Mouse (Mus musculus) A20 (cell line): ENCODE results near the gene Wdfy1.

Experiments
- DNase-seq: peaks from one replicate; pipeline ENCODE4 v3.0.0-alpha.2; 2011; ENCODE audit warnings: low read depth, low spot score

Gene Wdfy1

DNA sequence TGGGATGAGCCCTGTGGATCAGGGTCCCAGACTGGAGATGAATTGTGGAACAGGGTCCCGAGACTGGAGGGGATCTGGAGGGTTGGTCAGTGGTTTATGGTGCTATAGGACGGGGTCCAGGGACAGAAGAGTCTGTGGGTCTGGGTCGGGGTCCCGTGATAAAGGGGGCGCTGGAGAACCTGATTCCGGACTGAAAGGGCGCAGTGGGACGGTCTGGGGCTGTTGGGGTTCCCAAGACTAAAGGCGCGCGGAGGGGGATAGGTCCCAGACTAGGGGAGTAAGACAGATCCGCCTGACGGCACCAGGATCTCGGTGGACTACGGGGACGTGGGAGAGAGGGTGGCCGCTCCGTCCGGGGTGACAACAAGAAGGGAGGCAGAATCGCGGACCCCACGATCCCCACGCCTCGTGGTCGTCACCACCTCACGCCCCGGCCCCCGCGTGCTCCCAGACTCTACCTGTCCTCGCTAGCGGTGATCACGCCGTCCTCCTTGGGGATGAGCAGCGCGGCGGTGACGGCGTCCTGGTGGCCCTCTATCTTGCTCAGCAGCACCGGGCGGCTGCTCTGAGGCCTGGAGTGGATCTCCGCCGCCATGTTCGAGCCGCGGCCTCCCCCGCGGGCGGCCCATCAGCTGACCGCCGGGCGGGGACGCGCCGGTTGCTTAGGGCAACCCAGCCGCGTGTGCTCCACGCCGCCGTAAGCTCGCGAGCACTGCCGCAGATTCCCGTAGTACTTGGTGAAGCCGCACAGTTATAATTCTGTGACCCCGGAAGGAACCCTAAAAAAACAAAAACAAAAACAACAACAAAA is 14.6 kb downstream of the Wdfy1 start:
- peak; percentile 90 for DNase-seq

DNA sequence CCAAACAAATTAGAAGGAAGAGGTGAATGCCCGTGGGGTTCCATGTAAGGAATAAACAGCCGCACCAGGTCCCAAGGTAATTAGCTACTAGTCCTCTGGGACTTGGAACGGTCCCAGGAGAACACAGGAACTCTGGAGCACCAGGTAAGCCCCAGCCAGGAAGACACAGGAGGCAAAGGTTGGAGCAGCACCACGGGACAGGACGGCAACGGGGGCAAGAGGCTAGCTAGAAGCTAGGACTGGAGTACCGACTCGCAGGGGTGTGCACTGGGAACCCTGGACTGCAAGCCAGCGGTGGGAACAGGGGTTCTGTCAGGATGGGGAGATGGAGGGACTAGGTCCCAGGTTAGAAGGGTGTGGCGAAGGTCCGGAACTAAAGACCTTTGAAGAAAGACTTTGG is 15.3 kb downstream of the Wdfy1 start:
- DNase-seq, result peak; percentile 22

DNA sequence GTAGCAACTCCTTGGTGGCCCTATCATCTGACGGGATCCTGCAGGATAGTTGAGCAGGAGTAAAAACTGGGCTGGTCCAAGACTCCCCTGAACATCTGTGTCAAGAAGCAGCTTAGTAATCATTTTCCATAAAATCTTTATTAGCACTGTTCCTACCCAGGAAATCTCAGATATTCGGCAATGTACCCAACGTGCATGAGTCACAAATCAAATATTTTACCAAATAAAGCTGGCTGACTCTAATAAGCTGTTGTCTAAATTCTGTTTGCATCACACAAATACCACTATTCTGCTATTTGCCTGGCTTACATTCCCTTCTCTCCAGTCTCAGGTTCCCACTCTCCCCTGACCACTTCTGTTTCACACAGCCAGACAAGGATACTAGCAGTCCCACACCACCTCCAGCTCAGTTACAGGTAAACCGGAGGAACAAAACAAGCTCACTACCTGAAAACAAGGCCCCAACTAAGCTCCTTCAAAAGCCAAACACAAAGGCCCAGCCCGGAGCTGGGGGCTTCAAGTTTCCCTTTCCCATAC is 16.4 kb downstream of the Wdfy1 start:
- DNase-seq, result no peak

DNA sequence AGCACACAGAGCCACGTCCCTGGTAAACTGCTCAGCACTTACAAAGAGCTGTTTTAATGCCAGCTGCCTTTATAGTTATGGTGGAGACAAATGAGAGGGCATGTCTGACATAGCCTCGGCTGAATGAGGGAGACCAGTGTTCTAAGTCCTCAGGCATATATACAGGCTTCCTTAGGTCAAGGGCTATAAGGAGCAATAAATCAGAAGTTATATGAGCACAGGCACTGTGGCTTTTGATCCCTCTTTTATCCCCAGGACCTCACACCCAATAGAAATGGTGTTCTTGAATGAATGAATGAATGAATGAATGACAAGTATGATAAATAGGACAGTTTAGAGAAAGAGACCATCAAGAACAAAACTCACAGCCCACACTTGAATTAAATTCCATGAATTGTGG is 16.9 kb downstream of the Wdfy1 start:
- DNase-seq, result no peak

DNA sequence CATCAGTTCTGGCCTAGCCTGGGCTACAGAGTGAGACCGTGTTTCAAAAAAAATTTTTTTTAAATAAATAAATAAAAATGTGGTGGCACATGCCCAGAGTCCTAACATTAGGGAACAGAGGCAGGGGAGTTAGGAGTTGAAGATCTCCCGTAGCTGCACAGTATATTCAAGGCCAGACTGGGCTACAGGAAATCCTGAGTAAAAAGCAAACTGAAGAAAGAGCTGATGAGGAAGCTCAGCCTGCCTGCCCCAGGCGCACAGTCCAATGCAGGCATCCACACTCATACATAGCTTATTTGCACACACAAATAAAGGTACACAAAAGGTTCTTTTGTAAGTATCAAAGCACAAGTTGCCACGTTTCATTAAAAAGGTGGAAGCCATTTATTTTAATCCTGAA is 18.3 kb downstream of the Wdfy1 start:
- DNase-seq, result peak; percentile 75

DNA sequence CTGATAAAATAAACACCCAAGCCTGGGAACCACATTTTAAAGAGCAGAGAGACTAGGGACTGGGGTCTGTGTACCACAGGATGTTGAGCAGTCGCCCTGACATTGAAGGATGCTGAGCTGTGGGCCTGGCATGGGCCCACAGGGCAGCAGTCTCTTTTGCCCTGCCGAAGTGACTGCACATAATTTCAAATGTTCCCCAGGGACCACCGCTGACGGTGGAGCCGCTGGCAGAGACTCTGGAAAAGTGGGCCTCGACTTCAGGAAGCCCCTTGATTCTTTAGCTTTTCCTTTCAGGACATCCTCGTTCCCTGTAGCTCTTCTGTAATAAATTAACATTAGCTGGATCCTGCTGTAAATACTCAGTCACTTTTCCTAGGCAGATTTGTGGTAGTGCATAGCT is 18.8 kb downstream of the Wdfy1 start:
- DNase-seq, result no peak

DNA sequence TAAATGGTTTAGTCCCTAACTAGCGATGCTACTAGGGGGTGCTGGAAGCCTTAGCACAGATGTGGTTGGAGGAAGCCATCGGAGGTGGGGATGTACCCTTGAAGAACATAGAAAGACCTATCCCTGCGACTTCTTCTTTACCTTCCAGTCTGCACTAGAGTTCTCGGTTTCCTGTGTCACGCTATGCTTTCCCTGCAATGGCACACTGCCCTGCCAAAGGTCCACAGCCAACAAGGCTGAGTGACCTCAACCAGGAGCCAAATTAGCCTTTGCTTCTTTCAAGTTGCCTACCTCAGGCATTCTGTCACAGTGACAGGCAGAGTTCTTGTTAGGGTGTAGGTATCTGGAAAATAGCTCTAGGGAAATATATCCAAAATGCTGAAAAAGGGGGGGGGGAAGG is 19.5 kb downstream of the Wdfy1 start:
- no peak for DNase-seq

DNA sequence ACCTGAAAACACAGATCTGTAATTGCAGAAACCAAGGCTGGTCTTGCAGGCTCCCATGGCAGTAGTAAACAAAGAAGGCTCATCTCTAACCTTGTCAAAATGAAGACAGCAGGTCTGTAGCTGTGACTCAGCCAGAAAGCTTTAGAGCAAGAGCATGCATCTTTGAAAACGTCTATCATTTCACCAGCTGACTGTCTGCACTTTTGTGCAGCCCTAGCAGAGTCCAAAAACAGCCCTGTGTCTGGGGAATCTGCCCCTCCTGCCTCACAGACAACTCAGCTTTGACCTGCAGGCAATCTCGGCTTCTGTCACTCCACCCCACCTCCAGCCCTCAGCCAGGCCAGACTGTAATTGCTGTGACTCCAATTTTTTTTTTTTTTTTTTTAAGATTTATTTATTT is 20.6 kb downstream of the Wdfy1 start:
- DNase-seq, result no peak

DNA sequence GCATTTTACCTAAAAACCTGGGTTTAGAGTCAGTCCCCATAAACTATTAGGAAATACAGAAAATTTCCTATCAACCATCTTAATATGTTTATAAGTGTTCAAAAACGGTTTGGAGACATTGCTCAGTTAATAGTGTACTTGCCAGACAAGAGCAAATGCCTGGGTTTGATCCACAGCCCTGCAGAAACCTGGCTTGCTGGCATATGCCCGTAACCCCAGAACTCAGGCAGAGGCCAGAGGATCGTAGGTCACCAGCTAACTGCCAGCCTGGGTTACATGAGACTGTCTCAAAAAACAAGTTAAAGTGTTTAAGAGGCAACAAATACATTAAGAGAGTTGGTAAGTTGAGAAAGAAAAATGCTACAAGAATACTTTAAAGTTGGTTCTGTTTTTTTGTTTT is 21.0 kb downstream of the Wdfy1 start:
- DNase-seq, result no peak

DNA sequence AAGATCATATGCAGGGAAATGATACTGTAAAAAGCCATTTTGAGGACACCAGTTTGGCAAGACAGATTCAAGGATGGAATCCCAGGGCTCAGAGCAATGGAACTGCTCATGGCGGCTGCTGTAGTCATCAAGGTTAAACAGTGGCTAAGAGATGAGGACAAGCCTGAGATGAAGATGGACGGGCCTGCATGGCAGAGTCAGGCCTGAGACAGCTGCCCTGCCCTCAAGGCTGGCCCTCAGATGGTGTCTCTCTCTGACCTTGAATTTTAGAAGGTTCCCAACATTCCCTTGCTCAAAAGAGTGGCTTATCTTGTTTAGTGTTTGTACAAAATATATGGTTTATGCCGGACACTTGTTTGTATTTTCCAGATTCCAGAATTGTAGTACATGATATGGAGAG is 22.5 kb downstream of the Wdfy1 start:
- no peak for DNase-seq

DNA sequence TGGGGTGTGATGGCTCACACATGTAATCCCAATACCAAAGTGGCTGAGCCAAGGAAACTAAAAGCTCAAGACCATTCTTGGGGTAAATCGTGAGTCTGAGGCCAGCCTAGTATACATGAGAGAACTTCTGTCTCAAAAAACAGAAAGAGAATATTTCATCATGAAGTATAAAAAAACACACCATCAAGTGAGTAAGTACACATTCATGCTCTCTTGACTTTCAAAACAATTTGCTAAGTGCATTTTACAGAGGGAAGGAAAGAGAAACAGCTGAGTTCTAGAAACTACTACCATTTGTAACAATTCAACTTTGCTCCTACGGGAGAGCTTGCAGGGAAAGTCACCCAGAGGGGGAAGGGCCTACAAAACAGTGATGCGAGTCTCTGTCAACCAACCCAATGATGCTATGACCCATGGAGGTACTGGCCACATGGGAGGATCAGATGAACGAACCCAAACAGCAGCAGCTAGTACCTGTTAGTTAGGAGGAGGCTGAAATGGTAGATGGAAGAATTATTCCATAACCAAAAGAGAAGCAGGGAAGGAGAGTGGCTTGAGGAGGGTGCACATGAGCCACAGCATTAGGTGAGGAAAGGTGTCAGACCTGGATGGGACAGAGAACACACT is 23.1 kb downstream of the Wdfy1 start:
- no peak for DNase-seq

DNA sequence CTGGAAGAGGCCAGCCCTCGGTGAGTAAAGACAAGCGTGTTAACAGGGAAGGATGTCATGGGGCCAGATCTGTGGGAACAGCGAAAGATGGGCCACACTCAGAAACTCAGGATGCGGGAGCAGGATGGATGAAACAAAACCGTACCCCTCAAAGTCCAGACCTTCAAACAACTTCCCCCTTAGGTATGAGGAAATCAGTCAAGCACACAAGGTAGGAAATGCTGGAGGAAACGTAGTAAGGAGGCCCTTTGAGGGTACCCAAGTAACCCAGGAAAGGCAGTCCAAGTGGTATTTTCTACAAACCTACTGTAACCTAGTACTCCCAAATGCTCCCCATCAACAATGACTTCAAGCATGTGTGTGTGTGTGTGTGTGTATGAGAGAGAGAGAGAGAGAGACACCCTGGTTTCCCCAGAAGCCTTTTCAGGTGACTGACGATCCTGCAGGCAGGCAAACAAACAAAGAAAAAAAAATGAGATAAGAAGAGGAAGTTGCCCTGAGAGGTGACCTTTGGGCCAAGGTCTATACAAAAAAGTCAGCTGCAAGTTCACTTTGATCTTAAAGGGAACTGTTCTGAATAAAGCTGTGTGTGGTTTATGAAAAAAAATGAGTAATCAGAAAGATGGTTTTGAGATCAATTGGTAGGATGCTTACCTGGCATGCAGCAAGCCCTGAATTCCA is 23.8 kb downstream of the Wdfy1 start:
- DNase-seq, result peak; percentile 74

DNA sequence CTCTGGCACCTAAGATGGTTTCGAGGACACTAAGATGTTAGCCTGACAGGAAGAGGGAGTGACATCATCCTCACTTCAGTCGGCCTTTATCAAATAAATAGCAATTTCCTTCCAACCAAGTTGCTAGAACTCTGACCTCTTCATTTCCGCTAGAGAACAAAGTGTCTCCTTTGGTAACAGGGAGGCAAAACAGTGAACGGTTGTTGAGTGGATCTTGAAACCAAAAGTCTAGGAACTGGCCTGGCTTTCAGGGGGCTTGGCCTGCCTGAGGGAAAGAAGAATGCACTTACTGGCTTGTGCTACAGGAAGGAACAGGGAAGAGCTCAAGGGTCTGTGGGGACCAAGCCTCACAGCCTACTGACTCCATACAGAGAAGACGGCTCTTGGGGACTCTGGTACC is 24.8 kb downstream of the Wdfy1 start:
- no peak for DNase-seq

DNA sequence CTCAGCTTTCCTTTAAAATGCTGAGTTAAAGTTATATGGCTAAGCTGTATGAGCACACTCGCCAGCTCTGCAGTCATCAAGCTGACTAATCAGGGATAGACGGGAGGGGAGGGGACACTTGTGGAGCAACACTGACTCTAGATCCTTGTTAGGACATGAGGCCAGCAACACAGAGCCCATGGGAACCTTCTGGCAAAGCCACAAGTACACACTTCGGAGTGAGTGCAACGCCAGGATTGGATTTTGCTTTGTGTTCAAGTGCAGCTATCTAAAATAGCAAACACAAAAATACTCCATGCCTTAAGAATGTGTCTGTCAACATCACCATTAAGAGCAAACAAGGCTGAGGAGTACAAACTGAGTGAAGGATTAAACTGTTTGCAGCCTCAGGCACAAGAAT is 29.9 kb downstream of the Wdfy1 start:
- DNase-seq, result no peak

DNA sequence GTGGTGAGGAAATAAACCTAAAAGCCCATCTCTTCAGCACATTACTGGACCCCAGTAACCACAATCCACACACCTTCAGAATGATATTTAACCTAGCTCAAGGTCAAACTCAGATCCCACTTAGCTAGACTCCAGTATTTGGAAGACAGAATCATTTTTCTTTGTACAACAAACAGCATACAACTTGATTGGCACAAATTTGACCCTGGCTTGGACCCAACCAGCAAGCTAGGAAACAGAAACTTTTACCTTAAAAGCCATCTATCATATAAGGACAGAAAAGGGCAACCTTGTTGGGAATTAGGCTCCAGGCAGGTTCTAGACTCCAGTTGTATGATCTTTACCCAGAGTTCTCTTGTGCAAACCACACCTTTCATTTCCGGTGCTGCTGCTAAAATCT is 32.6 kb downstream of the Wdfy1 start:
- DNase-seq, result no peak

DNA sequence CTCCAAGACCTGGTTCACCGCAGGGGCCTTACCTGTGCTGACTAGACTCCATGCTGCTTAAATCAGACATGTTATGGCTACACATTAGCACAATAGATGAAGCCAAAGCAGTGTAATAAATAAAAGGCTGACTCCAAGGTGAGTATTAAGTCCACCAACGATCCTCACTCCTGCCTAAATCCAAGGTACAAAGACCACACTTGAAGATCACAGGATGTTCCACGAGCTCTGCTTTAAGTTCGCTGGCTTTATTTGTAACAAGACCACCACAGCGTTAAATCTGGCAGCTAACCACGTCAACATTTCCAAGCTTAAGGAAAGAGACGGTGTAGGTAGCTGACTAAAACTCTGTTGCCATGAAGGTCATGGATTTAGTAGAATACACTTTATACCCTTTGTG is 33.0 kb downstream of the Wdfy1 start:
- DNase-seq, result no peak

DNA sequence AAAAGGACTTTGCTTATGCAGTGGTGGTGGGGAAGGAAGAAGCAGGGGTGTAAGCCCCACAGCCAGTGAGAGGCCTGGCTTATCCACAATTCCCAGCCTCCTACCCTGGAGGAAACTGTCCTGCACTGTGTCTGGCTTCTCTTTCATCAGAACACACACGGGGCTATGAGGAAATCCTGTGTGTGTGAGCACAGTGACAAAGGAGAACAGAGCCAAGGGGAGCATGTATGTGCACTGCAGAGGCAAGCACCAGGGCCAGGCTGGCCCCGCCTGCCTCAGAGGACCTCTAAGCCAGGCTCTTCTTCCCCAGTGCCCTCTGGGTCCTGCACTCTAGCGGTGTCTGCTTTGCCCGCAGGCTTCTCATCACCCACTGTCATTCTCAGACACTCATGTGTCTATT is 34.9 kb downstream of the Wdfy1 start:
- no peak for DNase-seq

DNA sequence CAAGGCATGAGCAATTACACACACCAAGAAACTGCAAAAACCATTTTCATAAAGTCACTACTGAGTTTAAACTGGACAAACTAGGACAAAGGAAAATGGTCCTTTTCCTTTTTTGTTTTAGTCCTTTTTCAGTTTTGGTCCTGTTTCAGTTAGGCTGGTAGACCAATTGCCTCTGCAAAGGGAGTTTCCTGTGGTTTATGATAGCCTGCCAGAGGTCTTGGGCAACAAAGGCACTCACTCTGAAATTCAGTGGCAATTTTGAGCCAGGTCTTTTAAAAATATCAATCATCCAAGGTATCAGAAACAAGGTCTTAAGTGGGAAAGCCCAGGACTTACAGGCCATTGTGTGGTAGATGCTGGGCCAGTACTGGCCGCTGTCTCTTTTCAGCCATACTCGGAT is 36.2 kb downstream of the Wdfy1 start:
- no peak for DNase-seq

DNA sequence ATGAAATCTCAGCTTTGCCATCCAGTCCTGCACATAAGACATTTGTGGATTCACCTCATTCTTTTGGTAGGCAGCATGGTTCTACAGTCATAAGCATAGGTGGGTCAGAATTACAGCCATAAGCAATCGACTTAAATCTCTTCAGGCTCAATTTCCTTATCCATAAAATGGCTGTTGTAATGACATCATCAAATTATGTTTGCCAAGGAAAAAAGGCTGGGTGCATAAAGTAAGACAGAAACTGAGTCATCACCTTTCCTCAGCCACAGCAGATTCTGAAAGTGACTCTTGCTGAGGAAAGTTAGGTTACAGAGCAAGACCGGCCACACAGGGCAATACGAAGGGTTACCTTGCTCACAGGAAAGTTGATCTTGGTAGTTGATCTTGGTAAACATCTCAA is 39.5 kb downstream of the Wdfy1 start:
- DNase-seq, result no peak

DNA sequence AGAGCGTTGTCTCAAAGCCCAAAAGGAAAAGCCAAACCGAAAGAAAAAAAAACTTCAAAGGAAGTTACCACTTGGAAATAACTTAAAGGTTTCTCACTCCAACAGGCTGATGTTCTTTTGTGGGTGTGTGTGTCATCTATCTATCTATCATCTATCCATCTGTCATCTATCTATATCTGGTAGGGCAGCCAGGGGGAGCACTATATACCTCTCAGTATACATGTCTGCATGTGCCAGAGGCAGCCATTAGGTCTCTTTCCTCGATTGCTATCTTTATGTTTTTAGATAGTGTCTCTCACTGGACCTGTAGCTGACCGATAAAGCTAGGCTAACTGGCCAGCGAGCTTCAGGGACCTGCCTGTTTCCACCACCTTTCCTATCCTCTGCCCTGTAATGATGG is 41.1 kb downstream of the Wdfy1 start:
- DNase-seq, result no peak

DNA sequence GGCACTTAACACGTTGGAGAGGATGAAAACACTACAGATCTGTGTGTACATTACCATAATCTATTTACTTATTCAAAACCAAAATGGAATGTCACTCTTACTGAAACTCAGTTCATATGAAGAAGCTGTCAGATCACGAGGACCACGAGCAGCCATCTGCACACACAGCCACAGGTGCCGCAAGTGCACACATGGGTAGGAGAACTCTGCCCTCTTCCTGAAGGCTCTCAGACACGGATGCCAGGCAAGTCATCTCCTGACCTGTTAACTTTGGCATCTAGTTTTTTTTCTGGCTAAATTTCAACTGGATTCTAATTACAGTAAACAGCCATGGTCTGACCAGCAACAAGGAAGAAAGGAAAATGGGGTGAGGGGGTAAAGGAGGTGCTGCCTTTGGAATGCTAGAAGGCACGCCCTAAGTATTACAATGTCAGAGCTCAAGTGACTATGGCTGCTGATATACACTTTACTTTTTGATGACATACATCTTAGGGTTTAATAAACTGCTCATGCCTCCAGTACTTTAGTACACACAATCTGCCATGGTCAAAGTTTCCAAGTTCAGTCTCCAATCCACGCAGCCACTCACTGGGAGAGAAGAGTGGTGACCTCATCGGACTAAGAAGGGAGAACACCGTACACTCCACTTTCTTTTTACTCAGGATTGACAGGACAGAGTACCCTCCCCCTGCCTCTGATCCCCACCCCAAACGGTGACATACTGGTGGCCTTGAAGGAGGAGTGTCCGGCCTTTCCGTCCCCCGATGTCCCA is 61.6 kb downstream of the Wdfy1 start:
- DNase-seq, result no peak

DNA sequence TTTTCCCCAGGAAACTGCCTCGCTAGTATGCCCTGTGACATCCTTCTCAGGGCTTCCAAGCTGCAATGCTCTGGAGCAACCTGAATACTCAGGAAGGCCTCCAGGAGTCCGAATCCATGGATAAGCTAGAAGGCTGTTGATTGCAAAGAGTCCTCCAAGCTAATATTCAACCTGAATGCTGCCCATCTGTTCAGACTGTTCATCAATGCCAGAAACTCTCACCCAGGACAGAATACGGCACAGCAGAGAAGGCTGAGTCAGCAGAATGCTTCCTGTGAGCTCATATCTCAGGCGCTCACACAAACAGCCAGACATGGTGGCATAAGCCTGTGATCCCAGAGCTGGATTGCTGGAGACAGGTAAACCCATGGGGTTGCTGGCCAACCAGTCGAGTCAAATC is 62.9 kb downstream of the Wdfy1 start:
- DNase-seq, result no peak
